In the genomic region with DNA sequence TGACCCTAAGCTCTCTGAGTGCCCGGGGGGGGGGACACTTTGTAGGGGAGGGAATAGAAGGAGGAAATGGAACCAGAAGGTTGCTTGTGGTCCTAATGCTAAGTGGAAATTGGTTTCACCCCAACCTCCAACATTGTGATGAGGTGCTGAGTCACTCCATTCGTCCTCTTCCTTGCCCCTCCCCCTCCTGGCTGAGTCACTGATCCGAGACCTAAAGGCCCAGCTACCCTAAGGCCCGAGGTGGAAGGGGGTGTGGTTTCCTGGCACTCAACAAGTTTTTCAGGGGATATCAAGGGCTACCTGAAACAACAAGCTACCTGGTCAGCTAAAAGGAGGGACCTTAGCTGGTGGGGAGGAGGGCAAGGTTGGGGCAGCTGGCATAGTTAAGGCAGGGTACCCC, we compare ENCODE assay signal across 8 mouse cellular contexts. TPM values are rescaled to one million over a fixed set of nuclear protein-coding genes. Genes with fewer than 3 reads are reported as not detected.
DNase-seq lines count a peak whose midpoint lies in the region; ATAC-seq lines count a peak whose summit lies in the region.

No protein-coding gene starts in this region.

- H3K4me2 ChIP-seq in heart, embryonic 14.5 days (ENCODE audit: low read length), result no peak overlapping the region

- H3K9me3 ChIP-seq in heart, embryonic 14.5 days (ENCODE audit: control insufficient read depth, low read length), result no peaks in the 10 kb centered on the region

- no peak overlapping the region for H3K27ac ChIP-seq in heart, embryonic 14.5 days (replicated peaks in 1 of 2; ENCODE audit: control insufficient read depth in 1 of 2, insufficient read depth in 1 of 2, low read depth in 2 of 2, low read length in 2 of 2)

- no peaks in the 10 kb centered on the region for H3K27me3 ChIP-seq in heart, embryonic 14.5 days (ENCODE audit: control insufficient read depth, insufficient read depth, low read length)

- no peak overlapping the region for H3K4me3 ChIP-seq in heart, embryonic 14.5 days (ENCODE audit: control insufficient read depth in 1 of 2, insufficient read depth in 1 of 2, low read depth in 1 of 2, low read length in 2 of 2)

- H3K4me1 ChIP-seq in heart, embryonic 14.5 days (ENCODE audit: control insufficient read depth in 2 of 2, insufficient read depth in 2 of 2, low read length in 2 of 2), result 0 out of 4 replicates have a peak, but pooled peaks cover 0 to 4% of the 10 kb centered on the region in 2 experiments

- no peak overlapping the region for H3K9ac ChIP-seq in heart, embryonic 14.5 days (ENCODE audit: low read length)

- intact Hi-C loops in heart, postnatal 10 days (cut with DNase I), result no loop called here

- no peaks in the 10 kb centered on the region for H3K36me3 ChIP-seq in heart, embryonic 14.5 days (ENCODE audit: control insufficient read depth, insufficient read depth, low read length)

- WGBS in heart, embryonic 14.5 days, result 20% methylated on average over 4 of the region's 4 CpGs

- no peak for DNase-seq in heart, postnatal 10 days
- peak; percentile 88 to 95 for DNase-seq in adrenal gland, adult (ENCODE audit: inconsistent age in 2 of 2, low spot score in 1 of 2)
- peak; percentile 69 for DNase-seq in kidney, adult 9 months
- DNase-seq in cerebellum, adult 11 months, result no peak
- DNase-seq in ovary, adult 18-20 months (ENCODE audit: low spot score), result no peak

- peak; percentile 37; the same call in 1 of the 2 replicates for ATAC-seq in heart, embryonic 14.5 days (ENCODE audit: insufficient number of reproducible peaks, insufficient read depth, low FRiP score, low read depth)
- ATAC-seq in monocyte, adult 5-6 weeks (replicated peaks; ENCODE audit: insufficient number of reproducible peaks, low FRiP score, low TSS enrichment, poor library complexity, severe bottlenecking), result 0 out of 2 replicates have a peak, but pooled peaks have one; percentile 16
- ATAC-seq in frontal cortex, adult (ENCODE audit: low TSS enrichment), result no peak

RNA-seq across cellular contexts. Expression of a gene that starts 5.4 kb away (rescaled TPM):
- polyA plus RNA-seq in heart, embryonic 14.5 days (2014; fragmentation: Nextera tagmentation; extraction: Ambion mirVana), result 516 and 537 TPM in 2 replicates
- total RNA-seq in heart, postnatal 10 days (2021), result 100 to 1,000 TPM; 501 to 525 TPM
- total RNA-seq in monocyte, adult 5-6 weeks (2017), result 304 to 518 TPM (median 326 TPM) in 3 replicates

RNA-seq across cellular contexts. Expression of a gene that starts 10.7 kb away (rescaled TPM):
- polyA plus RNA-seq in heart, embryonic 14.5 days (2014; fragmentation: Nextera tagmentation; extraction: Ambion mirVana), result not detected in 2 replicates
- 1 to 10 TPM; 1.7 to 5.1 TPM for total RNA-seq in heart, postnatal 10 days (2021)
- 242 to 452 TPM (median 290 TPM) in 3 replicates for total RNA-seq in monocyte, adult 5-6 weeks (2017)

RNA-seq across cellular contexts. Expression of a gene that starts 19.6 kb away (rescaled TPM):
- 4.2 and 7.5 TPM in 2 replicates for polyA plus RNA-seq in heart, embryonic 14.5 days (2014; fragmentation: Nextera tagmentation; extraction: Ambion mirVana)
- 1 to 10 TPM; 1.0 to 1.1 TPM for total RNA-seq in heart, postnatal 10 days (2021)
- total RNA-seq in monocyte, adult 5-6 weeks (2017), result 10.2 to 46.5 TPM (median 13.9 TPM) in 3 replicates

RNA-seq across cellular contexts. Expression of a gene that starts 41.5 kb away (rescaled TPM):
- not detected in 2 replicates for polyA plus RNA-seq in heart, embryonic 14.5 days (2014; fragmentation: Nextera tagmentation; extraction: Ambion mirVana)
- not detected for total RNA-seq in heart, postnatal 10 days (2021)
- total RNA-seq in monocyte, adult 5-6 weeks (2017), result not detected in 3 replicates

RNA-seq across cellular contexts. Expression of a gene that starts 48.4 kb away (rescaled TPM):
- polyA plus RNA-seq in heart, embryonic 14.5 days (2014; fragmentation: Nextera tagmentation; extraction: Ambion mirVana), result 24.1 and 31.7 TPM in 2 replicates
- 1 to 10 TPM; 1.9 to 4.3 TPM for total RNA-seq in heart, postnatal 10 days (2021)
- 7.5 to 20.6 TPM (median 11.3 TPM) in 3 replicates for total RNA-seq in monocyte, adult 5-6 weeks (2017)

Comparison
In these comparisons a context has a peak if more than half of its experiments do, and no peak if none do; other contexts are left out.
1. DNase-seq: peak in adrenal gland, adult (2 of 2) and kidney, adult 9 months (single experiment); none in heart, postnatal 10 days (0 of 2), cerebellum, adult 11 months (single experiment) and ovary, adult 18-20 months (single experiment).
2. RNA of a gene that starts 10.7 kb away (total RNA-seq): 242 to 452 TPM in monocyte, adult 5-6 weeks; 1.7 to 5.1 TPM in heart, postnatal 10 days; every median in the first group is over 10 times any median in the second.